Mouse (Mus musculus) hindbrain, embryonic 16.5 days (tissue): ENCODE data around the gene Nek4. TPM values are rescaled to one million over a fixed set of nuclear protein-coding genes. Genes with fewer than 3 reads are reported as not detected.

Source experiments
- ATAC-seq: fragments of 200-750 bp; cut with Nextera tagmentation; 2 replicates; pipeline ENCODE4 v1.8.0; 2017; ENCODE audit warnings: moderate TSS enrichment, moderate library complexity
- H3K27ac ChIP-seq: fragments of 300-500 bp; sonication (generic); 2 replicates; pipeline ENCODE4 v1.5.1; 2014; ENCODE audit warnings: low read depth, mild to moderate bottlenecking, control low read depth, low read length, moderate library complexity
- H3K27me3 ChIP-seq: fragments of 300-500 bp; sonication (generic); replicated peaks from 2 replicates; pipeline ENCODE4 v1.6.1; 2014; ENCODE audit warnings: low read length; ENCODE audit not compliant: control insufficient read depth, insufficient read depth
- H3K36me3 ChIP-seq: fragments of 300-500 bp; sonication (generic); 2 replicates; pipeline ENCODE4 v1.6.1; 2014; ENCODE audit warnings: mild to moderate bottlenecking, low read length, moderate library complexity, mixed read lengths; ENCODE audit not compliant: control insufficient read depth, insufficient read depth
- H3K4me1 ChIP-seq: fragments of 300-500 bp; sonication (generic); 2 replicates; pipeline ENCODE4 v1.6.1; 2014; ENCODE audit warnings: low read depth, low read length; ENCODE audit not compliant: control insufficient read depth, insufficient read depth
- H3K4me2 ChIP-seq: fragments of 300-500 bp; sonication (generic); 2 replicates; pipeline ENCODE4 v1.6.1; 2014; ENCODE audit warnings: mild to moderate bottlenecking, low read length, control low read depth, moderate library complexity
- H3K4me3 ChIP-seq: fragments of 300-500 bp; sonication (generic); 2 replicates; pipeline ENCODE4 v1.5.1; 2014; ENCODE audit warnings: mild to moderate bottlenecking, low read length, control low read depth, moderate library complexity
- H3K9ac ChIP-seq: fragments of 300-500 bp; sonication (generic); 2 replicates; pipeline ENCODE4 v1.6.1; 2014; ENCODE audit warnings: low read depth, mild to moderate bottlenecking, control low read depth, low read length, moderate library complexity
- H3K9me3 ChIP-seq: fragments of 300-500 bp; sonication (generic); 2 replicates; pipeline ENCODE4 v1.6.1; 2014; ENCODE audit warnings: mild to moderate bottlenecking, low read length, moderate library complexity; ENCODE audit not compliant: control insufficient read depth
- WGBS: fragments of 180-500 bp; shearing (Covaris S2); extraction: QIAGEN DNeasy Blood & Tissue Kit; methylation state at CpG from one replicate; pipeline ENCODE4 v1.1.7; 2014; 5-methylcytosine and 5-hydroxymethylcytosine counted together
- polyA plus RNA-seq: library from polyadenylated mRNA; unstranded; fragments of >200 nt; fragmentation: Nextera tagmentation; extraction: Ambion mirVana; gene quantifications from 2 replicates; pipeline ENCODE4 v1.2.1, GENCODE M21; 2015

The Nek4 gene
- polyA plus RNA-seq, 1 experiment from 2014 or later: 15.6 TPM

DNA sequence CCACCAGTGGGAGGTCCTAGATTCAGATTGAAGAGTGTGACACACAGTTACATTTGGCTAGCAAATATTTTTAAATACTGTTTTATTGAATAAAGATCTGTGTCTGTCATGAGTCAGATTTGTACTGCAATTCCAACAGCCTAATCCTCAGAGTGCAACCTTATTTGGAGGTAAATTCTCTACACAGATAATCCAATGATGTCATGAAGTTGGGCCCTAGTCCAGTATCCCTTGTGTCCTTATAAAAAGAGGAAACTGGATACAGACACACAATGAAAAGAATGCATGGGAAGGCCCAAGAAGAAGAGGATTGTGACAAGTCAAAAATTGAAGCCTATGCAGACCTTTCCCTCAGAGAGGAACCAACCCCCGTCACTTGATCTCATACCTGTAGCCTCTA is 34.7 kb upstream of the Nek4 start:
- WGBS: 87% methylated on average over 1 of the region's 1 CpGs
- Histone ChIP-seq H3K27me3 (no peaks in the 10 kb centered on the region), H3K36me3 (no peaks in the 10 kb centered on the region), H3K4me3 (no peak overlapping the region), H3K4me2 (no peak overlapping the region), H3K9me3 (no peaks in the 10 kb centered on the region), H3K9ac (no peak overlapping the region), H3K27ac (no peak overlapping the region), H3K4me1 (no peaks in the 10 kb centered on the region)
- ATAC-seq: no peak

DNA sequence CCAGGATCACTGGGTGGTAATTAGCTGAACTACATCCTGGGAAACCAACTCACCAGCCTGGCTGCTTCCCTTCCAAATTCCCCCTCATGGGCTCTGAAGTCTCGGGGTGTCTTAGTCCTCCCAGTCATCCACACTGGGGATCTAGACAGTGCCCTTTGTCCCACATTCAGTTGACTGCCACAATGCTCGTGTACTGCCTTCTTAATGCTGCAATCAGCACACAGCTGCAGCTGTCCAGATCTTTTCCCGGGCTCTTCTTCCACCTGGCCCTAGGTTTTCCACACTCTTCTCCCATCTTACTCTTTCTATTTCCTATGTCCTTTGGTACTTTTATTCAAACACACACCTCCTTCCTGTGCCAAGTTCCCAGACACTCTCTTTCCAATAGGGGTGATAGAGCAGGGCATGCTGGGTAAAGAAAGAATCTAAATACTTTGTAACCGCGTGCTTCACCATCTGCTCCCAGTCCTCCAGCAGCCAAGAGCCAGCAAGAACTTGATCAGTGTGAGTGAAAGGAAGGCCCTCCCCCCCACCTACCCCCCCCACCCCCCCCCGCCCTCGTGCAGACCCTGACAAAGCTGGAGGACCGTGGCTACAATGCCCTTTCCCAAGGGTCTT is 29.0 kb upstream of the Nek4 start:
- no peak overlapping the region for H3K4me2 ChIP-seq
- H3K4me3 ChIP-seq: no peak overlapping the region
- no peak overlapping the region for H3K27ac ChIP-seq
- H3K36me3 ChIP-seq: no peaks in the 10 kb centered on the region
- no peaks in the 10 kb centered on the region for H3K27me3 ChIP-seq
- H3K4me1 ChIP-seq: no peaks in the 10 kb centered on the region; the same call in 1 of the 2 replicates
- peak; percentile 29; the same call in 1 of the 2 replicates for ATAC-seq
- no peak overlapping the region for H3K9ac ChIP-seq
- H3K9me3 ChIP-seq: no peaks in the 10 kb centered on the region
- 44% methylated on average over 8 of the region's 8 CpGs for WGBS

DNA sequence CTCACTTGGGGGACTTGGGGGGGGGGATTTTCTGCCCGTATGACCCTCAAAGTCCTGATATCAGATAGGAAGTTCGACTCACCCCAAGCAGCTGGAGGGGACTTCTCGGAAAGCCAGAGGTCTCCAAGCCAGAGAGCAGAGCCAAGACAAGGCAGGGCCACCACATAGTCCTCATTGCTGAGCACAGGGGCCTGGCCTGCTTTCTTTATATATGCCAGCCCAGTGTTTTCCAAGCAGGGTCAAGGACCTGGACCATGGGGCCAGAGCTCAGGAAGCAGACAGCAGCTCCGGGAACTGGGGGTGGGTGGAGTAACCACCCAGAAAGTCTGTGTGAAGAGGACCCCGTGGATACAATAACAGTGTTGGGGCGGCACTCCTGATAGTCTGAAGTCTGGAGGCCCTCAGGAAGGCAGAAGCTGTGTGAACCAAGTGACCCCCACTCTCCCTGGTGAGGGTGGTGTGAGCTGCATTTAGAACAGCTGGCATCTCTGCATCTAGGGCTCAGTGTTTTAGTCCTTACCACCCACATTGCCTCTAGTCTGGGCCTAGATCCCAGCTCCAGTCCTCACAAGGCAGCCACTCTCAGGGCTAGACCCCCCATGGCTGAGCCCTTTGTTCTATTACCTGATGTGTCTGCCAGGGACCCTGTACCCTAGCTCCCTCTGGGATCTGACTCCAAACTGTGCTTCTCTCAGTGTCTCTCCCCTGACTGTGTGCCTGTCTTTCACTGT is 27.6 kb upstream of the Nek4 start, which contains the start of gene Itih3:
Itih3 (minus strand) TSS at position 386 of the 731 bp plus-strand sequence.
- Histone ChIP-seq H3K4me1 (no peaks in the 10 kb centered on the region; the same call in 1 of the 2 replicates), H3K4me2 (no peak within 1 kb of the TSS), H3K27me3 (no peaks in the 10 kb centered on the region), H3K4me3 (no peak within 1 kb of the TSS), H3K9me3 (no peaks in the 10 kb centered on the region), H3K36me3 (no peaks in the 10 kb centered on the region), H3K9ac (no peak within 1 kb of the TSS), H3K27ac (no peak within 1 kb of the TSS; the same call in 1 of the 2 replicates)
- 79% methylated on average over 6 of the region's 6 CpGs for WGBS
- peak; percentile 90 for ATAC-seq

DNA sequence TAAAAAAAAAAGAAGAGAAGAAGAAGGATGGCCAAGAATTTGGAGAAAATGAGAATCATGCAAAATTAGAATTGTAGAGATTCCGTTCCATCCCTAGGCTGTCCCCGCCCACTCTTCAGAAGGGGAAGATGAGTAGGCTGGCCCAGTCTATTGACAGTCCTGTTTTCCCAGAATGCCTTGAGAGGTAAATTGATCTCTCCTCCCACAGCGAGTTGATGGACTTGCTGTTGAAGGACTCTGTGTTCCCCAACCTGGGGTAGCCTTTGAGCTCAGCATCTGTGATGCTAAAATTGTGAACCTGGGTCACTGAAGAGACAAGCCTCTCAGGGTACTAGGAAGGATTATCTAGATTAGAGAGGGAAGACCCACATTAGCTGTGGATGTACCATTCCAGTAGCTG is 25.7 kb upstream of the Nek4 start:
- no peak overlapping the region for H3K9ac ChIP-seq
- no peak overlapping the region for H3K4me3 ChIP-seq
- H3K27me3 ChIP-seq: no peaks in the 10 kb centered on the region
- no peaks in the 10 kb centered on the region for H3K9me3 ChIP-seq
- H3K4me2 ChIP-seq: no peak overlapping the region
- no peaks in the 10 kb centered on the region for H3K36me3 ChIP-seq
- 89% methylated on average over 3 of the region's 3 CpGs for WGBS
- no peak overlapping the region for H3K27ac ChIP-seq
- ATAC-seq: no peak
- H3K4me1 ChIP-seq: no peaks in the 10 kb centered on the region; the same call in 1 of the 2 replicates

DNA sequence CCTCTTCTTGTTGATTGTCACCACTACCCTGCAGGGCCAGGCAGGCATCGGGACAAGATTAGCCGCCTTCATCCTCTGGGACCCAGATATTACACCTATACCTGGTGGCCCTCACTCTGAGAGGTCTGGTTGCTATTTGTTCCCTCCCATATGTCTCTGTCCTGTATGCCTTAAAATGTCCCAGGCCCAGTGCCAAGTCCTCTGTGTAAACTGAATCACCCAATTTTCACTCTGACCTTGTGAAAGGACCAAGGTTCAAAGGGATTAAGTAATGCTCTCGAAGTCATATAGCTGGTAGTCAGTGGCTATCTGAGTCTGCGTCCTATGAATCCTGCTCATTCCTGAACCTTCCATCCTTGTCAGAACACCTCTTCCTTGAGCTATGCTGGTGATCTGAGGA is 20.8 kb upstream of the Nek4 start:
- Histone ChIP-seq H3K27me3 (no peaks in the 10 kb centered on the region), H3K4me3 (no peak overlapping the region), H3K9me3 (no peaks in the 10 kb centered on the region), H3K4me1 (no peaks in the 10 kb centered on the region), H3K9ac (no peak overlapping the region), H3K36me3 (no peaks in the 10 kb centered on the region), H3K27ac (no peak overlapping the region), H3K4me2 (no peak overlapping the region)
- no peak for ATAC-seq
- WGBS: 91% methylated on average over 4 of the region's 4 CpGs

DNA sequence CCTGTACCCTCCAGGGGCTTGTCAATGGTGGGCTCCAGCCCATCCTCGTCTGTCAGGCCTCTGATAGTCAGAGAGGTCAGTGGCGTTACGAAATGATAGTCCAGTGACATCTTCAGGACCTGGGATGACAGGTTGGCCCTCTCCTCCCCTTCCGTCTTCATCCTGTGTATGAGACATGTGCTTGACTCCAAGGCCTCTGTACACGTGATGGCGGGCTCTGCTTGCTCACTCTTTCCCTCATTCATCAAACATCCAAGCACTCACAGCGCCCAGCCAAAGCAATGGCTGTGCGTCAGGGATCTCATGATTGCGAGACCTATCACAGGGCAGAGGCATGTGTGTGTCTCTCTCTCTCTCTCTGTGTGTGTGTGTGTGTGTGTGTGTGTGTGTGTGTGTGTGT is 17.8 kb upstream of the Nek4 start:
- Histone ChIP-seq H3K9ac (no peak overlapping the region), H3K36me3 (no peaks in the 10 kb centered on the region), H3K4me2 (no peak overlapping the region), H3K9me3 (no peaks in the 10 kb centered on the region), H3K27me3 (no peaks in the 10 kb centered on the region), H3K4me3 (no peak overlapping the region), H3K4me1 (no peaks in the 10 kb centered on the region), H3K27ac (no peak overlapping the region)
- no peak for ATAC-seq
- 92% methylated on average over 9 of the region's 9 CpGs for WGBS

DNA sequence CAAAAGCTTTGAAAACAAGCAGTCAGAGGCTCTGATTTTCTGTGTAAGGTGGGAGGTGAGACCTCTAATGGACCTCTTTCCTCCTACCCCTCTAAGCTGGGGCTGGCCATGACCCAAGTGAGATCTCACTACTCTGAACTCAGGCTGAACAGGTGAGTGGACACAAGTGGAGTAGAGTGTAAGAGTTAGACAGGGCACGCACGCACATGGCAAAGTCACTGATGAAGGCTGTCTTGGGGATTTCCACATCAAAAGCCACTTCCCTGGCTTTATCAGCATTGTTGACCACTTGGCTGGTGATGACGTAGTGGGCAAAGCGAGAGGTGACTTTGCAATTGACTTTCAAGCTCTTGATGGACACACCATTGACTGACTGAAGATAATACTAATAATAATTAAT is 8.9 kb upstream of the Nek4 start:
- Histone ChIP-seq H3K27ac (no peak overlapping the region), H3K9me3 (no peaks in the 10 kb centered on the region), H3K36me3 (no peaks in the 10 kb centered on the region), H3K4me3 (no peak overlapping the region), H3K4me2 (no peak overlapping the region), H3K9ac (no peak overlapping the region), H3K27me3 (no peaks in the 10 kb centered on the region), H3K4me1 (no peaks in the 10 kb centered on the region)
- ATAC-seq: no peak
- 95% methylated on average over 4 of the region's 4 CpGs for WGBS

DNA sequence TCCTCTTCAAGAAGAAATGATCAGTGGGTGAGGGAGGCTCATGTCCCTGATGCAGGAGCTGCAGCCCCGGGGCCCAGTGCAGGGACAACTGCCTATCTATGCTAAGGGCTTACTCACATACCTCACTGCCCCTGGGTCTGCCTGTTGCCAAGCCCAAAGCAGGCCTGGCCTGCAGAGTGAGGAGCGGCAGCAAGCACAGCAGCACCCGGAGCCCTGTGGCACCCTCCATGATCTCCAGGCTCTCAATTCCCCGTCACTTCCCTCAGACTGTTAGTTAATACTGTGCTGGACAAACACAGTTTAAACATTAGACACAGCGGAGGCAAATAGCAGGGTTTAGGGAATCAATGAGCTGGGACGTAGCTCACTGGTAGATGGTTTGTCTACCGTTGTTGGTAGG is 8.1 kb upstream of the Nek4 start, which contains the start of gene Itih1:
Itih1 (minus strand) TSS at position 252 of the 400 bp plus-strand sequence.
- no peaks in the 10 kb centered on the region for H3K27me3 ChIP-seq
- no peak within 1 kb of the TSS for H3K27ac ChIP-seq
- H3K4me1 ChIP-seq: no peaks in the 10 kb centered on the region
- no peaks in the 10 kb centered on the region for H3K36me3 ChIP-seq
- H3K4me2 ChIP-seq: no peak within 1 kb of the TSS
- no peak within 1 kb of the TSS for H3K9ac ChIP-seq
- no peak within 1 kb of the TSS for H3K4me3 ChIP-seq
- no peak for ATAC-seq
- WGBS: 88% methylated on average over 7 of the region's 7 CpGs
- no peaks in the 10 kb centered on the region for H3K9me3 ChIP-seq

DNA sequence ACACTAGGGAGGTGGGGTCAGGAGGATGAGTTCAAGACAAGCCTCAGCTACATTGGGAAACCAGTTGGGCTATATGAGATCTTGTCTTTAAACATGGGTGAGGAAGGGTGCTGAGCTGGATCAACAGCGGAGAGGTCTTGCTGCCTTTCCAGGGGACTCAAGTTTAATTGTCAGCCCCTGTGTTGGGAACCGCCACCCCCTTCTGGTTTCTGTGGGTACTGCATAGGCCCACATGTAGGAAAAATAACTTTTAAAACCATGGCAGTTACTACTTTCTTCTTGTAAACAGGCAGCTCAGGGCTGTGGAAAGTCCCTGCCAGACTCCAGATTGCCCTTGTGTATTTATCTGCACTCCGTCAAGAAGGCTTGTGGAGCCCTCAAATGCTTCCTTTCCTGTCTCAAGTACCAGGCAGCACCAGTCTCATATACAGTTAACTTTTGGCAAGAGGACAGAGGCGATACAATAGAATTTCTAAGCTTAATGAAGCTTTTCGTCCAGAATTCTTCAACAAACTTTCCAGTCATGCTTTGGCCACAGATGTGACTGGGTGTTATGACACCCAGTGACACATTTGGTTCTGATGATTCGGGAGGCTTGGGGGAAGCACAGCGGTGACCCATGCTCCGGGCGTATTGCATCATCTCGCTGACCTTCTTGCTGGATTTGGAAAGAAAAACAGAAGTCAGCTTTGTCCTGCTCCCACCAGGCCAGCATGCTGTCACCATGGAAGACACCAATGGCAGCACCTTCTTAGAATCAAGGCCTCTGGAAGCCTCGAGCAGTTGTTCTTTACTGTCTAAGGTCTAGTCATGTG is 7.1 kb upstream of the Nek4 start:
- Histone ChIP-seq H3K4me1 (no peaks in the 10 kb centered on the region), H3K36me3 (no peaks in the 10 kb centered on the region), H3K9ac (no peak overlapping the region), H3K27ac (no peak overlapping the region), H3K4me3 (no peak overlapping the region), H3K9me3 (no peaks in the 10 kb centered on the region), H3K27me3 (no peaks in the 10 kb centered on the region), H3K4me2 (no peak overlapping the region)
- ATAC-seq: no peak
- WGBS: 67% methylated on average over 11 of the region's 11 CpGs
